Mouse (Mus musculus) neural tube, embryonic 13.5 days (tissue): ENCODE measurements around the gene Rgs12. TPM values are rescaled to one million over a fixed set of nuclear protein-coding genes. Genes with fewer than 3 reads are reported as not detected.

Source experiments
- ATAC-seq: fragments of 200-750 bp; cut with Nextera tagmentation; 2 replicates; pipeline ENCODE4 v1.8.0; 2017; ENCODE audit warnings: low read depth, mild to moderate bottlenecking, moderate TSS enrichment, moderate library complexity
- H3K27ac ChIP-seq: fragments of 300-500 bp; sonication (generic); replicated peaks from 2 replicates; pipeline ENCODE4 v1.5.1; 2015; ENCODE audit warnings: moderate library complexity, mild to moderate bottlenecking, inconsistent platforms
- H3K27me3 ChIP-seq: fragments of 300-500 bp; sonication (generic); 2 replicates; pipeline ENCODE4 v1.6.1; 2015; ENCODE audit warnings: mild to moderate bottlenecking, inconsistent platforms
- H3K36me3 ChIP-seq: fragments of 300-500 bp; sonication (generic); 2 replicates; pipeline ENCODE4 v1.6.1; 2015; ENCODE audit warnings: mild to moderate bottlenecking, inconsistent platforms
- H3K4me1 ChIP-seq: fragments of 300-500 bp; sonication (generic); replicated peaks from 2 replicates; pipeline ENCODE4 v1.6.1; 2015; ENCODE audit warnings: inconsistent platforms
- H3K4me2 ChIP-seq: fragments of 300-500 bp; sonication (generic); 2 replicates; pipeline ENCODE4 v1.6.1; 2015; ENCODE audit warnings: inconsistent platforms, mild to moderate bottlenecking, moderate library complexity
- H3K4me3 ChIP-seq: fragments of 300-500 bp; sonication (generic); 2 replicates; pipeline ENCODE4 v1.5.1; 2015; ENCODE audit warnings: mild to moderate bottlenecking, inconsistent platforms
- H3K9ac ChIP-seq: fragments of 300-500 bp; sonication (generic); 2 replicates; pipeline ENCODE4 v1.6.1; 2015; ENCODE audit warnings: moderate library complexity, mild to moderate bottlenecking, inconsistent platforms
- H3K9me3 ChIP-seq: fragments of 300-500 bp; sonication (generic); 2 replicates; pipeline ENCODE4 v1.6.1; 2016; ENCODE audit warnings: inconsistent platforms
- WGBS: fragments of 180-500 bp; shearing (Covaris S2); methylation state at CpG from one replicate; pipeline ENCODE4 v1.1.7; 2015; 5-methylcytosine and 5-hydroxymethylcytosine counted together
- polyA plus RNA-seq: library from polyadenylated mRNA; unstranded; fragments of >200 nt; fragmentation: Nextera tagmentation; extraction: Ambion mirVana; gene quantifications from 2 replicates; pipeline ENCODE4 v1.2.1, GENCODE M21; 2015

Gene Rgs12
- polyA plus RNA-seq, 1 experiment from 2014 or later = 44.7 TPM

DNA sequence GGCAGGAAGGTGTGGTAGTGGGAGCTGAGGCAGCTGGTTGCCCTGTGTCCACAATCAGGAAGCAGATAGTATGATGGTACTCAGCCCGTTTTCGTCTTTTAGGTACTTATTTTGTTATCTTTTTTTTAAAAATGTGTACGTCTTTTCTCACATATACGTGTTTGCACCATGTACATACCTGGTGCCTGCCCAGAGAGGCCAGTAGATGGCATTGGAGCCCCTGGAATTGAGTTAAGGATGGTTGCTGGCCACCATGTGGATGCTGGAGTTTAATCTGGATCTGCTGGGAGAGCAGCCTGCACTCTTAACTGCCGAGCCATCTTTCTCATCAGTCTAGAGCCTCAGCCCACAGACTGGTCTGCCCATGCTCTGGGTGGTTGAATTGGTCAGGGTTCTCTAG is 101.3 kb downstream of the Rgs12 start:
- 81% methylated on average over 5 of the region's 5 CpGs for WGBS
- Histone ChIP-seq H3K27me3 (no peaks in the 10 kb centered on the region), H3K9ac (no peak overlapping the region), H3K4me2 (no peak overlapping the region), H3K9me3 (no peaks in the 10 kb centered on the region), H3K4me3 (no peak overlapping the region), H3K4me1 (peaks cover 11% of the 10 kb centered on the region; the same call in 1 of the 2 replicates), H3K27ac (no peak overlapping the region), H3K36me3 (no peaks in the 10 kb centered on the region)
- ATAC-seq = no peak

DNA sequence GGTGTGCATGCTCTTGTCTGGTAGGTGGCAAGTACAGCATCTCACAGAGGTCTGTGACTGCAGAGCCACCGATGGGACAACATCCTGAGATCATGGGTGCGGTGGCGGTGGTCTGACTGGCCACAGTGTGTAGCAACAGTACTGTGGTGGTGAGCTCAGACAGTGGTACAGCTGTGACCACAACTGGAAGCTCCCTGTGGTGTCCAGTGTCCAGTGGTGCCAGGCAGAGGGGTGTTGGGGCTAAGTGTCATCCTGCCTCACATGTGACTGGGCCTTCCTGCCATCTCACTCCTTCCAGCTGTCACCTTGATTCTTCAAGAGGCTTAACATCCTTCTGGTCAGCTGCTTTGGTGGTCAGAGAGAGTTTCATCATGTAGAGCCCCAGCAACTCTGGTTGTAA is 105.4 kb downstream of the Rgs12 start:
- WGBS = 91% methylated on average over 3 of the region's 3 CpGs
- ATAC-seq = no peak

GRCm38 (mm10) chr5:35055076-35055475 is 105.8 kb downstream of the Rgs12 start:
- Histone ChIP-seq H3K27me3 (peaks cover 32% of the 10 kb centered on the region), H3K4me3 (no peak overlapping the region), H3K4me1 (peaks cover 37% of the 10 kb centered on the region), H3K36me3 (no peaks in the 10 kb centered on the region), H3K9me3 (no peaks in the 10 kb centered on the region), H3K9ac (no peak overlapping the region), H3K27ac (no peak overlapping the region), H3K4me2 (no peak overlapping the region)
- ATAC-seq = no peak
- 64% methylated on average over 12 of the region's 12 CpGs for WGBS

More for the DNA sequence above, 105.4 kb downstream of the Rgs12 start:
- Histone ChIP-seq H3K4me1 (peaks cover 37% of the 10 kb centered on the region), H3K9ac (no peak overlapping the region), H3K27ac (no peak overlapping the region), H3K36me3 (no peaks in the 10 kb centered on the region), H3K4me3 (no peak overlapping the region), H3K9me3 (no peaks in the 10 kb centered on the region), H3K4me2 (no peak overlapping the region), H3K27me3 (peaks cover 31% of the 10 kb centered on the region)

DNA sequence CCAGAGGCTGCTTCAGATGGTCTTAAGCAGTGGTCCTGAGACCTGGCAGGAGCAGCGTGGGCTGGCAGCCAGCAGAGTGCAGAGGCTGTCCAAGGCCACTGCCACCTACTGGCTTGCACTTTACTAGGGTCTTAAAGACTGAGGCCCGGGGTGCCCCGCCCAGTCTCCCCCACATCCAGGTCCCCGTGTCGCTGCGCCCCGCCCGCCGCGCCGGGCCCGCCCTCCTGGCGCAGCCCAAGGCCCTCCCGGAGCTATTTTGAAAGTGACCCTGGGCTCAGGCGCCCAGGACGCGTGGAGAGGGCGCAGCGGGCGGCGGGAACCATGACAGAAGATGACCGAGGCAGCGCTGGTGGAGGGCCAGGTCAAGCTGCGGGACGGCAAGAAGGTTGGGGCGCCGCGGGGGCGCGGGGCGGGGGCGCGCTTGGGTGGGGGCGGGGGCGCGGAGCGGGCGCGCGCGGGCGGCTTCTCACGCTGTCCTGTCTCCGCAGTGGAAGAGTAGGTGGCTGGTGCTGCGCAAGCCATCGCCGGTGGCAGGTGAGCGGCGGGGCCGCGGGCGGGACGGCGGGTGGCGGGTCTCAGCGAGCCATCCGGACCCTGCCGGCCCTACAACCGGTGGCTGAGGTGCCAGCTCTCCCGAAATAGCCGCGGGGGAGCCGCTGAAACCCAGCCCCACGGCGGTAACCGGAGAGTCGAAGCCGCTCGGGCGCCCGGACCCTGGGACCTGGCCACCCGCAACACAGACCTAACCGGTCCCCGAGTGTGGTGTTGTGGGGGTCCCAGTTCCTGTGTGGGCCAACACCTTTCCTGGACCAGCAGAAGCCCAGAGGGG is 107.6 kb downstream of the Rgs12 start, which contains the start of gene Dok7:
Gene Dok7, plus strand, starts transcription at position 163 of the 829 bp plus-strand sequence.
- peak; percentile 82 for ATAC-seq
- under 1% methylated on average over 72 of the region's 74 CpGs for WGBS

GRCm38 (mm10) chr5:35057582-35057981 is 108.3 kb downstream of the Rgs12 start:
- ATAC-seq = peak; percentile 28; the same call in 1 of the 2 replicates
- Histone ChIP-seq H3K27ac (no peak overlapping the region), H3K9me3 (no peaks in the 10 kb centered on the region), H3K4me1 (peaks cover 37% of the 10 kb centered on the region), H3K27me3 (peaks cover 35% of the 10 kb centered on the region), H3K36me3 (no peaks in the 10 kb centered on the region), H3K4me3 (peak overlapping the region; percentile 57), H3K9ac (peak overlapping the region; percentile 83), H3K4me2 (peak overlapping the region; percentile 94)
- 26% methylated on average over 4 of the region's 4 CpGs for WGBS

More for the DNA sequence above, 107.6 kb downstream of the Rgs12 start, which contains the start of gene Dok7:
- Histone ChIP-seq H3K4me2 (peak within 1 kb of the TSS; percentile 94), H3K9me3 (no peaks in the 10 kb centered on the region), H3K9ac (peak within 1 kb of the TSS; percentile 83), H3K36me3 (no peaks in the 10 kb centered on the region), H3K4me3 (peak within 1 kb of the TSS; percentile 57), H3K27ac (peak within 1 kb of the TSS; percentile 46), H3K27me3 (peaks cover 35% of the 10 kb centered on the region), H3K4me1 (peaks cover 37% of the 10 kb centered on the region)

GRCm38 (mm10) chr5:35058216-35058615 is 109.0 kb downstream of the Rgs12 start:
- H3K4me2 ChIP-seq = peak overlapping the region; percentile 94
- peak overlapping the region; percentile 57; the same call in 1 of the 2 replicates for H3K4me3 ChIP-seq
- peaks cover 36% of the 10 kb centered on the region for H3K4me1 ChIP-seq
- H3K27me3 ChIP-seq = peaks cover 35% of the 10 kb centered on the region
- H3K9ac ChIP-seq = 0 out of 2 replicates have a peak overlapping the region, but pooled peaks have one; percentile 83
- H3K9me3 ChIP-seq = no peaks in the 10 kb centered on the region
- H3K27ac ChIP-seq = no peak overlapping the region
- no peak for ATAC-seq
- 58% methylated on average over 1 of the region's 1 CpGs for WGBS
- H3K36me3 ChIP-seq = no peaks in the 10 kb centered on the region

- no peaks in the 10 kb centered on the region for H3K9me3 ChIP-seq
- H3K27me3 ChIP-seq = peaks cover 35% of the 10 kb centered on the region
- no peak for ATAC-seq
- H3K27ac ChIP-seq = no peak overlapping the region
- H3K4me3 ChIP-seq = no peak overlapping the region
- no peaks in the 10 kb centered on the region for H3K36me3 ChIP-seq
- WGBS = 79% methylated on average over 3 of the region's 3 CpGs
- no peak overlapping the region for H3K9ac ChIP-seq
- H3K4me1 ChIP-seq = peaks cover 28% of the 10 kb centered on the region
- no peak overlapping the region for H3K4me2 ChIP-seq
Measured at GRCm38 (mm10) chr5:35060098-35060497, 110.9 kb downstream of the Rgs12 start.

DNA sequence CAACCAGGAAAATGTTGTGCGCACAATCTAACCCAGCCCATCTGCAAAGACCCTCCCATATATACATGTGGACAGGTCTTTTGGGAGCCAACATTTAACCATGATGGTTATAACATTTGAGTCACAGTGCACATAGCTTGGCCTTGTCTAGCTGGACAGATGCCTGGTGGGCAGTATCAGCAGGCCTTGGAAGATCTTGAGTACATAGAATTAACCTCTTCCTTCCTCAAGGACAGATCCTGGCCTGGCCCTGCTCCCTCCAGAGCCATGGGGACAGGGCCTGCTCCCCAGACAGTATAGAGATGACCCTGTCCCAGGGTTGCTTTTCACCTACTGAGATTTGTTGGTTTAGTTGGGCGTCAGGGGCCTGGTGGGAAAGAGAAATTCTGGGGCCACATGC is 120.6 kb downstream of the Rgs12 start:
- ATAC-seq = no peak
- Histone ChIP-seq H3K9ac (no peak overlapping the region), H3K4me3 (no peak overlapping the region), H3K4me2 (no peak overlapping the region), H3K36me3 (no peaks in the 10 kb centered on the region), H3K27ac (no peak overlapping the region), H3K9me3 (no peaks in the 10 kb centered on the region), H3K27me3 (no peaks in the 10 kb centered on the region), H3K4me1 (peaks cover 12% of the 10 kb centered on the region)
- WGBS = 81% methylated on average over 2 of the region's 2 CpGs

GRCm38 (mm10) chr5:35070314-35070713 is 121.1 kb downstream of the Rgs12 start:
- Histone ChIP-seq H3K27ac (peak overlapping the region; percentile 61; the same call in 1 of the 2 replicates), H3K9ac (no peak overlapping the region), H3K36me3 (no peaks in the 10 kb centered on the region), H3K4me3 (no peak overlapping the region), H3K4me1 (peaks cover 12% of the 10 kb centered on the region), H3K27me3 (no peaks in the 10 kb centered on the region), H3K9me3 (no peaks in the 10 kb centered on the region), H3K4me2 (no peak overlapping the region)
- WGBS = 86% methylated on average over 8 of the region's 8 CpGs
- no peak for ATAC-seq

DNA sequence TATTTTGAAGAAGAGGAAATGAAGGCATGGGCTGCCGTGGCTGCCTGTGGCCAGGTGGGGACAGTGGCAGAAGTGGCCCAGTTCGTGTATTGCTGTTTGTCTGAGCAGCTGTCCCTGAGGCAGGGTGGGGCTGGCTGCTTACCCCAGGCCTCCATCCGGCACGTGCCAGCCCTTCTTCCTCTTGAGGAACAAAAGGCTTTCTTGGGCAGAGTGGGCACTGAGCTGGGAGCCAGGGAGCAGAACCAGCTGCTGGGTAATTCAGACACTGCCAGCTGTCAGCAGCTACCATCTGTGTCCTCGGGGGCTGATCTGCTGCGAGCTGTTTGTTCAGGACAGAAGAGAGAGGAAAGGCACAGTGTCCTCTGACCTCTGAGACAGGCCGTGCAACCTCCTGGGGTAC is 121.7 kb downstream of the Rgs12 start:
- peak overlapping the region; percentile 61 for H3K27ac ChIP-seq
- ATAC-seq = peak; percentile 59; the same call in 1 of the 2 replicates
- no peaks in the 10 kb centered on the region for H3K9me3 ChIP-seq
- H3K4me3 ChIP-seq = no peak overlapping the region
- no peak overlapping the region for H3K9ac ChIP-seq
- H3K36me3 ChIP-seq = no peaks in the 10 kb centered on the region
- peaks cover 12% of the 10 kb centered on the region for H3K4me1 ChIP-seq
- H3K27me3 ChIP-seq = no peaks in the 10 kb centered on the region
- 34% methylated on average over 7 of the region's 7 CpGs for WGBS
- H3K4me2 ChIP-seq = no peak overlapping the region

DNA sequence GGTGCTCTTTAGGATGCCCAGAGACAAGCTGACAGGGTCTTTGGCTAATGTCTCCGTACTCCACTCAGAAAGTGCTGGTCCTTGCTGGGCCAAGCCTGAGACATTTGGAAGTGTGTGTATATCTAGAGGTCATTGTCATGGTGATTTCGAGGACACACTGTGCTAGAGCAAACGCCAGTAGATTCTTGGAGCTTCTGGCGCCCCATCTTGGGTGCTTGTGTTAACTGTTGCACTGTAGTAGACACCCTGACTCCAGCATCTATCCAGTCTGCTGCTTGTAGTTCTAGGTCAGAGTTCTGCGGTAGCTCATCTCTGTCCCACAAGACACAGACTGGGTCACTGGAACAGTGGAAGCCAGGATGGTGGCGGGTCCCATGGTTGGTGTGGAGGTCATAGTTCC is 122.6 kb downstream of the Rgs12 start:
- H3K9me3 ChIP-seq = no peaks in the 10 kb centered on the region
- WGBS = 94% methylated on average over 6 of the region's 6 CpGs
- peaks cover 12% of the 10 kb centered on the region for H3K4me1 ChIP-seq

DNA sequence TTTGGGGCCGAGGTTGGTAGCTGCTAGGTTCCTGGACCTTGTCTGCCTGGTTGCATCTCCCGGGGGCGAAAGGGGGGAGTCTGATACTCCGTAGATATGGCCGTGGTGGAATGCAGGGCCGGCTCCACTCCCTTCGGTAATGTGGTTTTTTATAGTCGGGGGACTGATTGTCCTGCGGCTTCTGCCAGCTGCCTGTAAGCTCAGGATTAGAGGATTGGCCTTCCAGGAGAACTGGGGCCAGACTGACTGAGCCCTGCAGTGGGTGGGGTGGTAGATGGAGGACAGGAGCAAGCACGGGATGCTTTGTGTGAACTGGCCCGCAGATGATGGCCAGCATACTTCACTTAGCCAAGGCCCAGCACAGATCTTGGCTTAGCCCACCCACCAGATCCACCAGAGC is 124.0 kb downstream of the Rgs12 start:
- no peak overlapping the region for H3K27ac ChIP-seq
- WGBS = 66% methylated on average over 11 of the region's 11 CpGs
- no peak overlapping the region for H3K4me2 ChIP-seq
- no peak overlapping the region for H3K4me3 ChIP-seq
- no peaks in the 10 kb centered on the region for H3K9me3 ChIP-seq
- peaks cover 6% of the 10 kb centered on the region; the same call in 1 of the 2 replicates for H3K36me3 ChIP-seq
- no peak for ATAC-seq
- peaks cover 5% of the 10 kb centered on the region for H3K27me3 ChIP-seq
- no peak overlapping the region for H3K9ac ChIP-seq
- peaks cover 12% of the 10 kb centered on the region for H3K4me1 ChIP-seq

More for the DNA sequence above, 122.6 kb downstream of the Rgs12 start:
- H3K4me2 ChIP-seq = no peak overlapping the region
- no peaks in the 10 kb centered on the region for H3K36me3 ChIP-seq
- no peaks in the 10 kb centered on the region; the same call in 1 of the 2 replicates for H3K27me3 ChIP-seq
- H3K9ac ChIP-seq = no peak overlapping the region
- H3K4me3 ChIP-seq = no peak overlapping the region
- ATAC-seq = no peak
- no peak overlapping the region for H3K27ac ChIP-seq
